Mouse (Mus musculus): ENCODE measurements at regions not wholly inside any gene's neighbourhood (a gene's known extent, or its start where the extent isn't known, plus 50 kb on each side); places are given as distances from the start of the nearest gene placed in this dataset.

GRCm38 (mm10) chr11:21478191-21478590, 93.8 kb upstream of the Wdpcp start:
- ATAC-seq (replicated peaks; ENCODE audit: low read depth, poor library complexity, severe bottlenecking), result no peak

GRCm38 (mm10) chr11:21470711-21471110, 99.7 kb upstream of the Ugp2 start:
- no peak for ATAC-seq (replicated peaks; ENCODE audit: low read depth, poor library complexity, severe bottlenecking)

GRCm38 (mm10) chr11:21468465-21468864, 97.5 kb upstream of the Ugp2 start:
- peak; percentile 56; the same call in 1 of the 2 replicates for ATAC-seq (replicated peaks; ENCODE audit: low read depth, poor library complexity, severe bottlenecking)

- no peak for ATAC-seq (replicated peaks; ENCODE audit: low read depth, poor library complexity, severe bottlenecking)
Observed at GRCm38 (mm10) chr11:21460011-21460410, 89.0 kb upstream of the Ugp2 start.

- ATAC-seq (replicated peaks; ENCODE audit: low read depth, poor library complexity, severe bottlenecking), result peak; percentile 72; the same call in 1 of the 2 replicates
Observed at GRCm38 (mm10) chr11:21453308-21454106, 82.5 kb upstream of the Ugp2 start.

GRCm38 (mm10) chr11:21433726-21434125, 62.7 kb upstream of the Ugp2 start:
- no peak for ATAC-seq (replicated peaks; ENCODE audit: low read depth, poor library complexity, severe bottlenecking)

- no peak for ATAC-seq (replicated peaks; ENCODE audit: low read depth, poor library complexity, severe bottlenecking)
Observed at GRCm38 (mm10) chr11:21430021-21430420, 59.0 kb upstream of the Ugp2 start.

GRCm38 (mm10) chr11:21428749-21429148, 57.7 kb upstream of the Ugp2 start:
- no peak for ATAC-seq (replicated peaks; ENCODE audit: low read depth, poor library complexity, severe bottlenecking)

GRCm38 (mm10) chr11:21428013-21428317, 57.0 kb upstream of the Ugp2 start:
- no peak for ATAC-seq (replicated peaks; ENCODE audit: low read depth, poor library complexity, severe bottlenecking)

GRCm38 (mm10) chr11:21427291-21428012, 56.5 kb upstream of the Ugp2 start:
- ATAC-seq (replicated peaks; ENCODE audit: low read depth, poor library complexity, severe bottlenecking), result no peak

GRCm38 (mm10) chr11:21425480-21426101, 54.6 kb upstream of the Ugp2 start:
- ATAC-seq (replicated peaks; ENCODE audit: low read depth, poor library complexity, severe bottlenecking), result peak; percentile 71

GRCm38 (mm10) chr11:21424345-21424744, 53.3 kb upstream of the Ugp2 start:
- peak; percentile 76 for ATAC-seq (replicated peaks; ENCODE audit: low read depth, poor library complexity, severe bottlenecking)

- ATAC-seq (replicated peaks; ENCODE audit: low read depth, poor library complexity, severe bottlenecking), result no peak
Observed at GRCm38 (mm10) chr11:21422281-21422878, 51.4 kb upstream of the Ugp2 start.
